Mouse (Mus musculus) embryonic facial prominence, embryonic 14.5 days (tissue): ENCODE measurements at regions not wholly inside any gene's neighbourhood (a gene's known extent, or its start where the extent isn't known, plus 50 kb on each side); places are given as distances from the start of the nearest gene placed in this dataset.

Experiments
- ATAC-seq: fragments of 200-750 bp; cut with Nextera tagmentation; 2 replicates; pipeline ENCODE4 v1.8.0; 2017; ENCODE audit warnings: low read depth, moderate number of reproducible peaks, moderate TSS enrichment
- DNase-seq: peaks from one replicate; pipeline ENCODE4 v3.0.0-alpha.2; 2015; ENCODE audit warnings: low spot score
- H3K27ac ChIP-seq: fragments of 300-500 bp; sonication (generic); replicated peaks from 2 replicates; pipeline ENCODE4 v1.5.1; 2014; ENCODE audit warnings: low read depth, mild to moderate bottlenecking, low read length, moderate library complexity
- H3K27me3 ChIP-seq: fragments of 300-500 bp; sonication (generic); replicated peaks from 2 replicates; pipeline ENCODE4 v1.6.1; 2014; ENCODE audit warnings: low read length; ENCODE audit not compliant: control insufficient read depth, insufficient read depth
- H3K36me3 ChIP-seq: fragments of 300-500 bp; sonication (generic); 2 replicates; pipeline ENCODE4 v1.6.1; 2014; ENCODE audit warnings: low read length, mixed read lengths; ENCODE audit not compliant: control insufficient read depth, insufficient read depth
- H3K4me1 ChIP-seq: fragments of 300-500 bp; sonication (generic); 2 replicates; pipeline ENCODE4 v1.6.1; 2014; ENCODE audit warnings: antibody characterized with exemption, low read length; ENCODE audit not compliant: control insufficient read depth, insufficient read depth
- H3K4me2 ChIP-seq: fragments of 300-500 bp; sonication (generic); 2 replicates; pipeline ENCODE4 v1.6.1; 2014; ENCODE audit warnings: low read depth, mild to moderate bottlenecking, low read length, moderate library complexity, mixed read lengths
- H3K4me3 ChIP-seq: fragments of 300-500 bp; sonication (generic); 2 replicates; pipeline ENCODE4 v1.5.1; 2014; ENCODE audit warnings: low read depth, mild to moderate bottlenecking, low read length
- H3K9ac ChIP-seq: fragments of 300-500 bp; sonication (generic); 2 replicates; pipeline ENCODE4 v1.6.1; 2014; ENCODE audit warnings: low read depth, mild to moderate bottlenecking, low read length, moderate library complexity, mixed read lengths
- H3K9me3 ChIP-seq: fragments of 300-500 bp; sonication (generic); 2 replicates; pipeline ENCODE4 v1.6.1; 2016; ENCODE audit warnings: low read length; ENCODE audit not compliant: control insufficient read depth
- WGBS: fragments of 180-500 bp; shearing (Covaris S2); extraction: QIAGEN DNeasy Blood & Tissue Kit; methylation state at CpG from one replicate; pipeline ENCODE4 v1.1.7; 2014; 5-methylcytosine and 5-hydroxymethylcytosine counted together

DNA sequence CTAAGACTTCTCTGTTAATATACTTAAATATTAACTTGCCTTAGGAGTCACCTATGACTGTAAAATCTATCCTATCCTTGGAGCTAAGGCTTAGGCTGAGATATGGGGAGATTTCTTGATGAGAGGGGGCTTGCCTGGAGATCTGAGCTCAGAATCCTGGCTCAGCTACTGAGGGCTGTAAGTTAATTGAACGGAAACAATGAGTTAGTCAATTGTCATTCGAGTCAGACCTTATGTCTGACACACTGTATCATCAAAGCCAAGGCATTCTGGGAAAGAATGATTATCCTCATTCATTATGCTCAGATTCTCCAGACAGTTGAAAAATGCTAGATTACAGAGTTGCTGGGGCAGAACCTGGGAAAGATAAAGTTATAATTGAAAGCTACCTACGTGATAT, 118.5 kb downstream of the Zfp395 start:
- 75% methylated on average over 3 of the region's 3 CpGs for WGBS
- Histone ChIP-seq H3K4me2 (no peak overlapping the region), H3K9ac (no peak overlapping the region), H3K27ac (no peak overlapping the region), H3K36me3 (no peaks in the 10 kb centered on the region), H3K4me3 (no peak overlapping the region), H3K27me3 (no peaks in the 10 kb centered on the region), H3K4me1 (no peaks in the 10 kb centered on the region), H3K9me3 (no peaks in the 10 kb centered on the region)
- ATAC-seq (no peak), DNase-seq (no peak)

GRCm38 (mm10) chr14:65479744-65480143, 121.6 kb downstream of the Zfp395 start:
- WGBS = 82% methylated on average over 5 of the region's 5 CpGs
- no peak overlapping the region for H3K27ac ChIP-seq
- no peak for DNase-seq

DNA sequence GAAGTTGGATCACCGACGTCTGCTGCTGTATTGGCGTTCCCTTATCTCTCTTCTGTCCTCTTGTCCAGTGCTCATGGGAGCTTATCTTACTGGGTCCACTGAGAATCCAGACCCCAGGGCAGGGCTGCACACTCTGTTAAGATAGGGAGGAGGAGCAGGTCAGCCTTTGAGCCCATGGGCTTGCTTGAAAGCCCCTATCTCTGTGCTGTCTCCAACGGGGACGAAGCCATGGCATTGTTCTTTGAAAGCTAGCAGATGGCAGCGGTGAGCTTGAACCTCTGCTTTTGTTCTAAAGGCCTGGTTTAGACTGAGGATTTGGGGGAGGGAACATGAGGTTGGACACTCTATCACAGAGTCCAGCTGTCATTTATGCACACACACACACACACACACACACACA, 122.2 kb downstream of the Zfp395 start:
- DNase-seq (peak; percentile 4), ATAC-seq (no peak)
- Histone ChIP-seq H3K27me3 (no peaks in the 10 kb centered on the region), H3K4me3 (no peak overlapping the region), H3K4me1 (no peaks in the 10 kb centered on the region), H3K9me3 (0 out of 2 replicates have a peak, but pooled peaks cover 1% of the 10 kb centered on the region), H3K4me2 (no peak overlapping the region), H3K9ac (no peak overlapping the region), H3K36me3 (no peaks in the 10 kb centered on the region), H3K27ac (no peak overlapping the region)
- 72% methylated on average over 6 of the region's 6 CpGs for WGBS

More at GRCm38 (mm10) chr14:65479744-65480143, 121.6 kb downstream of the Zfp395 start:
- H3K9me3 ChIP-seq = no peaks in the 10 kb centered on the region
- H3K4me2 ChIP-seq = no peak overlapping the region
- H3K36me3 ChIP-seq = no peaks in the 10 kb centered on the region
- no peak for ATAC-seq
- H3K9ac ChIP-seq = no peak overlapping the region
- no peaks in the 10 kb centered on the region for H3K27me3 ChIP-seq
- no peaks in the 10 kb centered on the region for H3K4me1 ChIP-seq
- no peak overlapping the region for H3K4me3 ChIP-seq
